Mouse (Mus musculus) CH12.LX (cell line): Measurements from ENCODE around the gene Phactr1.

Experiments
- CHD1 ChIP-seq: IDR thresholded peaks from 2 replicates; pipeline ENCODE4 v1.6.1; 2012; ENCODE audit warnings: low read depth, low read length, improper control_type of control experiment, inconsistent platforms
- CTCF ChIP-seq, 2 experiments: IDR thresholded peaks in 1 of 2; conservative IDR thresholded peaks in 1 of 2; 2 replicates each; pipeline ENCODE4 v1.5.1; 2011 to 2012; ENCODE audit warnings: low read depth in 2 of 2, low read length in 2 of 2, improper control_type of control experiment in 1 of 2, inconsistent platforms in 1 of 2, mild to moderate bottlenecking in 1 of 2, moderate library complexity in 1 of 2
- E2F4 ChIP-seq: IDR thresholded peaks from 2 replicates; pipeline ENCODE4 v1.6.1; 2011; ENCODE audit warnings: low read depth, low read length, improper control_type of control experiment; ENCODE audit not compliant: insufficient replicate concordance
- EP300 ChIP-seq: IDR thresholded peaks from 2 replicates; pipeline ENCODE4 v1.6.1; 2011; ENCODE audit warnings: low read length, improper control_type of control experiment
- ETS1 ChIP-seq: conservative IDR thresholded peaks from 2 replicates; pipeline ENCODE4 v1.6.1; 2012; ENCODE audit warnings: low read depth, mild to moderate bottlenecking, inconsistent platforms, low read length, improper control_type of control experiment, moderate library complexity
- JUND ChIP-seq: conservative IDR thresholded peaks from 2 replicates; pipeline ENCODE4 v1.6.1; 2011; ENCODE audit warnings: low read depth, low read length, improper control_type of control experiment
- MXI1 ChIP-seq: IDR thresholded peaks from 2 replicates; pipeline ENCODE4 v1.6.1; 2011; ENCODE audit warnings: mild to moderate bottlenecking, low read depth, low read length, improper control_type of control experiment
- POLR2A ChIP-seq: IDR thresholded peaks from 2 replicates; pipeline ENCODE4 v1.6.1; 2011; ENCODE audit warnings: low read depth, mild to moderate bottlenecking, improper control_type of control experiment, low read length
- POLR2AphosphoS2 ChIP-seq: IDR thresholded peaks from 2 replicates; pipeline ENCODE4 v1.6.1; 2011; ENCODE audit warnings: low read depth, low read length, improper control_type of control experiment
- SMC3 ChIP-seq: IDR thresholded peaks from 2 replicates; pipeline ENCODE4 v1.6.1; 2011; ENCODE audit warnings: low read depth, low read length, improper control_type of control experiment

GRCm38 (mm10) chr13:42961561-42961960, 281.1 kb downstream of the Phactr1 start:
- TF ChIP-seq POLR2AphosphoS2, result no peak
- TF ChIP-seq CTCF (conservative IDR thresholded peaks at IDR 0.05 in 1 of 2, IDR thresholded peaks at IDR 0.05 in 1 of 2; ENCODE audit: low read depth in 2 of 2, low read length in 2 of 2), result no peak
- TF ChIP-seq POLR2A, result no peak
- no peak for TF ChIP-seq E2F4
- TF ChIP-seq EP300, result no peak
- no peak for TF ChIP-seq JUND
- TF ChIP-seq ETS1, result no peak
- TF ChIP-seq SMC3, result no peak
- TF ChIP-seq MXI1, result no peak
- no peak for TF ChIP-seq CHD1
